Mouse (Mus musculus): Measurements from ENCODE around the gene Dvl2.

The Dvl2 gene

DNA sequence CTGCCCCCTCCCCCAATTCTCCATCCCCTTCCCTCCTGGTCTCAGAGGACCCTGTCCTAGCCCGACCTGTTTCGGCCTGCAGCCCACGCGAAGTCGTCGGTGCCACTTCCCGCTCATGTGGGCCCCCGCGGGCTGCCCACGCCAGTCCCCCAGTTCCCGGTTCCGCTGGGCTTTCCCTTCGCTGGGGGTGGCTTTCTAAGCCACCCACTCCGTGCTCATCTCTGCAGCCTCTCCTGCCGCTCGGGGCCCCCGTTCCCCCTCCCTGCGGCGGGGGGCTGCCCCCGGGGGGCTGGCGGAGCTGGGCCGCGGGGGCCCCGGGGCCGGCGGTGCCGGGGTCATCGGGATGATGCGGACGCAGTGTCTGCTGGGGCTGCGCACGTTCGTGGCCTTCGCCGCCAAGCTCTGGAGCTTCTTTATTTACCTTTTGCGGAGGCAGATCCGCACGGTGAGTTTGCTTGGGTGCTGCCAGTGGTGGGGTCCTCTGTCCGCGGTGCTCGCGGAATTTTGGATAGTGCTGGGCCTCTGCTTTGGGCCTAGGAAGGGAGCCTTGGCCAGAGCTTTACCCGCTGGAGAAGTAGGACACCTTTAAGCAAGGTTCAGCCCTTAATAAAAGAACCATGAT is 19.1 kb upstream of the Dvl2 start, which contains the start of gene Ctdnep1:
Gene Ctdnep1 (plus strand): TSS at position 16 of the 622 bp plus-strand sequence.
- DNase-seq (ENCODE audit: low spot score in 2 of 2): no peak

DNA sequence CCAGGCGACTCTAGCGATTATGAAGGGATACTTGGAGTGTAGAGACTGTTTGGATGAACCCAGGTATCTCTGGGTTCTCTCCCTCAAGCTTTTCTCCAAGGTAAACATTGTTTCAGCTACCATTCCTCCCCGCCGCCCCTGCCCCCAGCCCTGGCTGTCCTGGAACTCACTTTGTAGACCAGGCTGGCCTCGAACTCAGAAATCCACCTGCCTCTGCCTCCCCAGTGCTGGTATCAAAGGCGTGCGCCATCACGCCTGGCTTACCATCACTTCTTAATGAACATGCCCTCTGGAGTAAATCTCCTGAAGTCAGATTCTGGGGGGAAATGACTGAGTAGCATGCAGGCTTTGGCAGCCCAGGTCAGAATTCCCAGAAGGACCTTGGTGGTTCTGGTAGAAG is 18.2 kb upstream of the Dvl2 start, which contains the start of gene Elp5:
Gene Elp5 (minus strand): TSS at position 293 of the 400 bp plus-strand sequence.
- no peak for DNase-seq (ENCODE audit: low spot score in 2 of 2)

DNA sequence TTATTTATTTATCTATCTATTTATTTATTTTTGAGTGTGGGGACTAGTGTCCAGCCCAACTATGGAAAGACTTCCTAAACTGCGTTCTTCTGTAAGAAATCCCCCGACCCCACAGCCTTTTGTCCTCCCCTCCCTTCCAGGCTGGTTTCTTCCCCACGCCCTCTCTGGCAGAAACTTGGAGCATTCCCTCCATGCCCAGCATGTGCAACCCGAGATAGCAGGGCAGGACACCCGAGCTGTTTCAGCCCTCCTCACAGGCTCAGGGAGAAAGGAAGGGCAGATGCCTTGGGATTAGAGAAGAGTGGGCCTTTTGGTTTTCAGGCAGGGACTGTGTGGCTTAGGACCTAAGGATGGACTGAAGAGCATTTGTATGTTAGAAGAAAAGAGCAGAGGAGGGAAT is 17.5 kb upstream of the Dvl2 start:
- DNase-seq (ENCODE audit: low spot score in 2 of 2): no peak

DNA sequence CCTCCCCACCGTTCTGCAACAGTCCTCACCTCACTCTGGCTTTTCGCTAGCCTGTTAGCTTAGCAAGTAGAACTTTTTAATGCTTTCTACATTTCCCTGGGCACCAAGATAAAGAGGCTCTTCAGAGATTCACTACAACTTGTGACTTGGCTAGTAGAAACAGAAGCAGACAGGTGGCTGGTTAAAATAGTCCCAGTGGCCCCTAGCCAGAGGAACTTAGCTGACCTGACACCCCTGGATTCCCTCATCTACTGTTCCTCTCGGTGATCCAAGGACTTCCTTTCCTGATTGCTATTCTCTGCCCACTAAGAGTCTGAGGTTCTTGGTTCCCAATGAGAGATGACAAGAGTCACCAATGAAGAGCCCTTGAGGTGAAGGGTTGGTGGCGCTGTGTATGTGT is 17.0 kb upstream of the Dvl2 start:
- DNase-seq (ENCODE audit: low spot score in 2 of 2): no peak

DNA sequence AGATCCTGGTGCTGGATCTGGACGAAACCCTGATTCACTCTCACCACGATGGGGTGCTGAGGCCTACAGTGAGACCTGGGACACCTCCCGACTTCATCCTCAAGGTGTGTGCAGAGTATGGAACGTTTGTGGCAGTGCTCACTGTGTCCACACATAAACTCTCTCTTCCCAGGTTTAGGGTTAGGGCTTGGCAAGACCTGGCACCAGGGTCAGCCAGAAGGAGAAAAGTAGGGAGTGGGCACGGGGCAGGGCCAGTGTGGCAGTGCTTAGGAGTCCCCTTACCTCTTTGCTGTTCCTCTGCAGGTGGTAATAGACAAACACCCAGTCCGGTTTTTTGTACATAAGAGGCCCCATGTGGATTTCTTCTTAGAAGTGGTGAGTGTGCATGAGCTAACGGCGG is 16.0 kb upstream of the Dvl2 start:
- DNase-seq (ENCODE audit: low spot score in 2 of 2): no peak

DNA sequence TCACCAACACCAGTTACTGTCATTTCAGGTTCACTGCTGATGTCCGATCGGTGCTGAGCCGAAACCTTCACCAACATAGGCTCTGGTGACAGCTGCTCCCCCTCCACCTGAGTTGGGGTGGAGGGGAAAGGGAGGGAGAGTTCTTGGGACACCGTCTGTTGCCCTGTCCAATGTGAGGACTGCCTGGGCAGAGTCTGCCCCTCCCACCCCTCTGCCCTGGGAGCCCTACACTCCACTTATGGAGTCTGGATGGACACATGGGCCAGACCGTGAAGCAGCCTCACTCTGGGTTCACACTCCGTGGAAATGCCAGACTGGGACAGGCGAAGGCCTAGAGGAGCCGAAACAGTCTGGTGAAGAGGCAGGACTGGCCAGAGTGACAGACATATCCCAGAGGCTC is 10.4 kb upstream of the Dvl2 start:
- DNase-seq (ENCODE audit: low spot score in 2 of 2): no peak

DNA sequence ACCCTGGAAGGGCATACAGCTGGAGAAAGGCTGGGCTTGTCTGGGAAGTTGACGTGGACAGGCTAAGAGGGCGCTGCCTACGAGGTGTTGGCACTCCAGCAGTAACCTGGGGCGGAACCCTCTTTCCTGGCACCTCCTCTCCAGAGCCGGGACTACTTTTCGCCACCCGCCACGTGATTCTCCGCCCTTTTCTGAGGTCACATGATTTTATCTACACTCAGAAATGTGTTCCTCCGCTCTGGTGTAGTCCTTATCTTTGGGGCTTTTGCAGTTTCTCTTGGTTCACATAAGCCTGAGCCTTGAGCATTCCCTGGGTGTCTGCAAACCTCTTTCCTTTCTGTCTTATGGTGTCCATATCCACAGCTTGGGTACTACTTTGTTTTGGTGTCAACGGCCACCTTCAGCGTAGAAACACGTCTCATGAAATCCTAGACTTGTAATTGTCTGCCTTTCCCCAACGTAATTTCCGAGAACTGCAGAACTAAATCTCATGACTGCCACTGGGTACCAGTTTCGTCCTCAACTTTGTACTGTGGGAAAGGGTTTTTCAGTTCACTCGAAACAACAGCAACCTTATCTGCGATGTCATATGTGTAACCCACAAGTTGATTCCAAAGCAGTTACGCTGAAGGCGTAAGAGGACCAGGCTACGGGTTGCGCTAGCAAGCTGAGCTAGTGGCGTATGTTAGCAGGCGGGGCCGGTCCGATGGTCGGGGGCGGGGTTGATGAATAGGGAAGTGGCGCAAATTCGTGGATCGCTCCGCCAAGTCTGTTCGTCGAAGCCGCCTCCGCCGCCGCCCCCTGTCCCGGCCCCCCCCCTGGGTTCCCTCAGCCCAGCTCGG is 9.3 kb upstream of the Dvl2 start, which contains the start of gene Gabarap:
Gene Gabarap (plus strand): TSS at position 294 of the 842 bp plus-strand sequence.
- peak; percentile 94 to 96 for DNase-seq (ENCODE audit: low spot score in 2 of 2)

DNA sequence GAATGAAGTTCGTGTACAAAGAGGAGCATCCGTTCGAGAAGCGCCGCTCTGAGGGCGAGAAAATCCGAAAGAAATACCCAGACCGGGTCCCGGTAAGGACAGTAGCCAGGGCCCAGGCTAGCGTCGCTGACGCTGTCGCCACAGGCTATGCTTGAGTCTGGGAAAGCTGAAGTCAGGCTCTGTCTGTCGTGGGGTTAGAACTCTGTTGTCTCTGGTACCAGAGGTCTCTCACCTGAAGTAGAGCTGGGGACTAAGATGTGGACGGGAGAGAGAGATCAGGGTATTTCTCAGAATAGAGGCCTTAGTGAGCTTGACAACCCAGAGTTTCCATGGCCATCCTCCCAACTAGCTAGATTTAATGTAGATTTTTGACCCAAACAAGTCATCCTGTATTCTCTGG is 8.7 kb upstream of the Dvl2 start:
- DNase-seq (ENCODE audit: low spot score in 2 of 2): no peak

DNA sequence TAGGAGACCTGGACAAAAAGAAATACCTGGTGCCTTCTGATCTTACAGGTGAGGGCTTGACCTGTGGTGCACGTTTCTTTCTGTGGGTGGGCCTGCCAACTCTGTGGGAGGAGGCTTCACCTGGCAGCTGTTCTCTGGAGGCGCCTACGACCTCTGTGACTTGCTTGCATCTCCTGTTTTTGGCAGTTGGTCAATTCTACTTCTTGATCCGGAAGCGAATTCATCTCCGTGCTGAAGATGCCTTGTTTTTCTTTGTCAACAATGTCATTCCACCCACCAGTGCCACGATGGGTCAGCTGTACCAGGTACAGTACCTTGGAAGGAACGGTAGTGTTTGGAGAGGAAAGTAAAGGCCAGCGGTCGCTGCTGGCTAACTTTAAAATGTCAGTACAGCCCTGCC is 8.0 kb upstream of the Dvl2 start:
- DNase-seq (ENCODE audit: low spot score in 2 of 2): no peak

DNA sequence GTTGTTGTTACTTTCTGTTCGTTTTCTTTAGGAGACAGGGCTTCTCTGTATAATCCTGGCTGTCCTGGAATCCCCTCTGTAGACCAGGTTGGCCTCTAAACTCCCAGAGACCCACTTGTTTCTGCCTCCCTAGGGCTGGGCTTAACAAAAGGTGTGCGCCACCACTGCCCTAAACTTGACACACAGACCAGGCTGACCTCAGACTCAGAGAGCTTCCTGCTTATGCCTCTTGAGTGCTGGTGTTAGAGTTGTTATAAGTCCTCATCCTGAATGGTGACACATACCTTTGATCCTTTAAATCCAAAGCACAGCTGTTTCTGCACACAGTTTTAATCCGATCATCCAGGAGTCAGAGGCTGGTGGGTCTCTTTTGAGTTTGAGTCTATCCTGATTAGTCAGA is 7.5 kb upstream of the Dvl2 start:
- DNase-seq (ENCODE audit: low spot score in 2 of 2): no peak

DNA sequence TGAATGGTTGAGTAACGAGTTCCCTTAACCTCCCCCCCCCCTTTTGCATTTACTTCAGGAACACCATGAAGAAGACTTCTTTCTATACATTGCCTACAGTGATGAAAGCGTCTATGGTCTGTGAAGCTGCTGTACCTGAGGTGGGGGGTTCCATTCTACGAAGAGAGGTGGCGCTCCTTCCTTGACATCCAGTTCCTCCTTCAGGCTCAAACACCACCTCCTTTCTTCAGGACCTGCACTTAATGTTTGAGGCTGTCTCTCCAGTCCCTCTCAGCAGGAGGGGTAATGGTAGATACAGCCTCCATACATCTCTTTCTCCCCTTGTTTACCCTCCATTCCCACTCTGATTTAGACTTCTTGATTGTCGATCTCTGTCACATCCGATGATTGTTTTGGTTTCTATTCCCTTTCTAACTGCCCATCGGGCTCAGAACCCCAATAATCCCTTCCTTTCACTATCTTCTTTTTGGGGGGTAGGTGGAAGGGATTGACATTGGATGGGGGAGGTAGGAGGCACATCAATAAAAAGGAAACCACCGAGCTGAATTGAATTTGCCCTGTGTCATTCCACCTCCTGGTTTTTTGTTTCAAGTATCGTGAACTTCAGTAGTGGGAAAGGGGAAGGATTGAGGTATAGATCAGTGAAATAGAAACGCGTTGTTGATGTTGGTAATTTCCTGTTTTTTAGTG is 5.8 kb upstream of the Dvl2 start:
- DNase-seq (ENCODE audit: low spot score in 2 of 2): peak in 1 of 2 experiments; percentile 14

DNA sequence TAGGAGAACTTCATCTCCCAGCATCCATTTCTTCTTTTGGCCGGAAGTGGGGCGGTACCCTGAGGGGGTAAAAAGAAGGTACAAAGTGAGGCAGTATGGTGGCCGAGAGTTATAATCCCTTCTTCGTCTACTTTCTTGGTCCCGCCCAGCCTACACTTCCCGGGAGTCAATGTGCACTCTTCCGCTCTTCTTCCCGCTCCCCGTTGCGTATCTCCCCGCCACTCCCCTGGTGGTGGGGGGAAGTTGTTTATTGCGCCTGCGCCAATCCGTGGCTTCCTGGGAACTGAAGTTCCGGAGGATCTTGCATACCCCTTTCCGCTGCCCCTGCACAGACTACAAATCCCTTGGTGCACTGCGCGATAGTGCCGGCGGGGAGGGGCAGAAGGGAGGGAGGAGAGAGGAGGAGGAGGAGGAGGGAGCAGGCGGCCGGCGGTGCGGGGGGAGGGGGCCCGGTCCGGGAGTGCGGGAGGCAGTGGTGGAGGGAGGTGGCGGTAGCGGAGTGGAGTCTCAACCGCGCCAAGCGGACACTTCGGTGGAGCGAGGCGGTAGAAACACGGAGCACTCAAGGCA is 4.9 kb upstream of the Dvl2 start, which contains the start of gene Phf23:
Gene Phf23 (plus strand): TSS at position 387 of the 570 bp plus-strand sequence.
- DNase-seq (ENCODE audit: low spot score in 2 of 2): peak; percentile 98 to 99

DNA sequence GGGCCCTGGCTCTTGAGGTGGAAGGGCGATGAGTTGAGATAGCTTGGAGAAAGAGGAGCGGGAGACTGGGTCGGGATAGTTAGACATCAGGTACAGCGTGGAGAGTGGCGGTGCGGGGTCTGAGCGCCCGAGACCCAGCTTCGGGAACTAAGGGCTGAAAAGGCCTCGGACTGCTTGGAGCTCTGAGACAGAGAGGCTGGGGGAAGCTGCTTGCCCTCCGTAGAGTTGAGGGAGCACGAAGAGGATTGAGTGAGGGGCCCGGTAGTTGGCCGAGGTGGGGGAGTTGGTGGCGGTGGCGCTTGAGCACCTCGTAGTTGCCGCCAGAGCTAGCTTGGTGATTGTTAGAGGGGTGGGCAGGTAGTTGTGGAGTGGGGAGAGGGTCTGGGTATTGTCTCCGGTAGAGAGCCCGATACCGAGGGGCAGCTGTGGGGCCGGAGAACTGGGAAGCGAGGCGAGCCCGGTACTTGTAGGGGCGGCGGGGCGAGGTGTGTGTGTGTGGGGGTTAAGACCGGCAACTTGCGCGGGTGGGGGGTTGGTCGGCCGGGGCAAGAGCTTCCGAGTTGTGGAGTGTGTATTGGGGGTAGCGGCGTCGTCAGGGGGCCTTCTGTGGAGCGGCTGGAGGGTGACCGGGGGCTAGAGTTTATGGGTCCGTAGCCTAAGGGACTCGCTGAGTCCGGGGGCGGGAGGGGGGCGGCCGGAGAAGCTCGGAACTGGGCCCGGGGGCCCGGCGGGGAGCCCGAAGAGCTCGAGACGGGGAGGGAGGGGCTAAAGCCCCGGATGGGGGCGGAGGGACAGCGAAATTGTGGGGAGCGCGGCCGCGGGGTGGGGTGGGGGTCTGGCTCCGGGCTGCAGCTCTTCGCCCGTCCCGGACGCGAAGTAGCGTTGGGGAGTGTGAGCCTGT is 4.0 kb upstream of the Dvl2 start:
- DNase-seq (ENCODE audit: low spot score in 2 of 2): peak; percentile 42 to 72

DNA sequence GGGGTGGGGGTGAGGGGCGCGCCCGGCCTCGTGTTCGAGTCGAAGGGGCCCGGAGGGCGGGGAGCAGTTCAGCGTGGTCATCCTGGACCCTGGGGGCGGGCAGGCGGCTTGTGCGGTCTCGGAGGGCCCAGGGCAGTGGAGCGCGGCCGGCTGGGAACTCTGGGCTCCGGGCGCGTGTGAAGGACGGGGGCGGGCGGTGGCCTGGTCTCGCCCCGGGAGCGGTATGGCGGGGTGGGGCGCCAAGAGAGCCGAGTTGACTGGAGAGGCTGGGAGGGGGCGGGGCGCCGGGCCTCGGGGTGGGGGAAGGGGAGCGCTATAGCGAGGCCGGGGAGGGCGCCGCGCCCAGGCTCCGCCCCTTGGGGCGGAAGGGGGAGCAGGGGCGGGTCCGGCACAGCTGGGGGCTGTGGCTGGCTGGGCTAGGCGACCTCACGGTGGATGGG is 3.3 kb upstream of the Dvl2 start:
- peak; percentile 88 to 92 for DNase-seq (ENCODE audit: low spot score in 2 of 2)

DNA sequence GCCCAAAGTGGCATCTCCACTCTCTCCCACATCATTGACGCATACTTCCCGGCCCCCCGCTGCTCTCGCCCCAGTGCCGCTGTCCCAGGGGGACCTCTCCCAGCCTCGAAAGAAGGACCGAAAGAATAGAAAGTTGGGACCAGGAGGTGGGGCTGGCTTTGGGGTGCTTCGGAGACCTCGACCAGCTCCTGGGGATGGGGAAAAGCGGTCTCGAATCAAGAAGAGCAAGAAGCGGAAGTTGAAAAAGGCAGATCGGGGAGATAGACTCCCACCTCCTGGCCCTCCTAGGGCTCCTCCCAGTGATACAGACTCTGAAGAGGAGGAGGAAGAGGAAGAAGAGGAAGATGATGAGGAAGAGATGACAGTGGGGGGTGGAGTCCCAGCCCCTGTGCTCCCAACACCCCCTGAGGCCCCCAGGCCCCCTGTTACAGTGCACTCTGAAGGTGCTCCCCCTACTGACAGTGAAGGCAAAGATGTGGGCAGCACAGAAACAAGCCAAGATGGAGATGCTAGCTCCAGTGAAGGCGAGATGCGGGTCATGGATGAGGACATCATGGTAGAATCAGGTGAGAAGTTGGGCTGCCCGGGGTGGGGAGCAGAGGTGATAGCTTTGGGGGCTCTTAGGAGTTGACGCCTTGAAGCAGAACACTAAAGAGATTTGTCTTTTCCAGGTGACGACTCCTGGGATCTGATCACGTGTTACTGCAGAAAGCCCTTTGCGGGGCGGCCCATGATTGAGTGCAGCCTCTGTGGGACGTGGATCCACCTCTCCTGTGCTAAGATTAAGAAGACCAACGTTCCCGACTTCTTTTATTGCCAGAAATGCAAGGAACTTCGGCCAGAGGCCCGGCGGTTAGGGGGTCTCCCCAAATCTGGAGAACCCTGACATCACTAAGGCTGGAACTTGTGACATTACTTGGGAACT is 1.6 kb upstream of the Dvl2 start:
- DNase-seq (ENCODE audit: low spot score in 2 of 2): peak in 1 of 2 experiments; percentile 18

DNA sequence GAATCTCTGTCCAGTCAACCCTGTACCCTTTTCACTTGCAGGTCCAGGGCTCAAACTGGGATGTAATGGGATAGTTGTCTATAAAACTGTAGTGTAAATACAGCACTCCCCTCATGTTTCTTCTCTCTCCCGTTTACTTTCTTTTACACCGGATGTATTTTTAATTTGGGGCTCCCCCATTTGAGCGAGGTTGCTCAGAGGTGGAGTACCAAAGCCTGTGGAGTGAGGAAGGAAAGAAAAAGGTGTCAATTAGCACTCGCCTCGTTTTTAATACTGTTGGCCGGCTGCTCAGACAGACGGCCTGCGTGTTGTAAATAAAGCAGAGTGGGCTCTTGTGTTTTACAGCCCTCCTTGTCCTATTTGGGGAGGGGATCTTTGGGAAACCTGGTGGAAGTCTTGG is 729 bp upstream of the Dvl2 start:
- no peak for DNase-seq (ENCODE audit: low spot score in 2 of 2)

DNA sequence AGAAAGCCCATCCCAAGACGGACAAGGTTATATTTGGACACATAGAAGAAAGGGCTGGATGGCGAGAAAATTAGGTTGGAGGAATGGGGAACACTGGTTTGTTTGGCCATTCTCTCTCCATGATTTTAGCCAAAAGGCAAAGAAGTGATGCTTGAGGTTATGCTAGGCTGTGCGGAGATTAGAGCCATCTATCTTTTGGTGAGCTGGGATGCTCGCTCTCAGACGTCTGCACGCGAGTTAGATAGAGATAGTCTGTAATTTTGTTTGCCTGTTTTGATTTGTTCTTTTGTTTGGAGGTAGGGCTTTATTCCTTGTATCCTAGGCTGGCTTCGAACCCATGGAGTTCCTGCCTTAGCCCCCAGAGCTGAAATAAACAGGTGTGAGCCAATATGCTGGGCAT is 764 bp downstream of the Dvl2 start:
- no peak for DNase-seq (ENCODE audit: low spot score in 2 of 2)

DNA sequence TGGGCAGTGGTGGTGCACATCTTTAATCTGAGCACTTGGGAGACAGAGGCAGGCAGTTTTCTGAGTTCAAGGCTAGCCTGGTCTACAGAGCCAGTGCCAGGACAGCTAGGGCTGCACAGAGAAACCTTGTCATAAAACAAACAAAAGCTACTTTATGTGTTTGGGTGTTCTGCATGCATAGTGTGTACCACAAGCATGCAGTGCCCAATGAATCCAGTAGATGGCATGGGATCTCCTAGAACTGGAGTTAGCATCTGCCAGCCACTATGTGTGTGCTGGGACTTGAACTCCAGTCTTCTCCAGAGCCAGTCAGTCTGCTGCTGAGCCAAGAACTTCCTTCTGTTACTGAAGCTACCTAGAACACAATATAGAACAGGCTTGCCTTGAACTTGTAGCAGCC is 1.5 kb downstream of the Dvl2 start:
- no peak for DNase-seq (ENCODE audit: low spot score in 2 of 2)

DNA sequence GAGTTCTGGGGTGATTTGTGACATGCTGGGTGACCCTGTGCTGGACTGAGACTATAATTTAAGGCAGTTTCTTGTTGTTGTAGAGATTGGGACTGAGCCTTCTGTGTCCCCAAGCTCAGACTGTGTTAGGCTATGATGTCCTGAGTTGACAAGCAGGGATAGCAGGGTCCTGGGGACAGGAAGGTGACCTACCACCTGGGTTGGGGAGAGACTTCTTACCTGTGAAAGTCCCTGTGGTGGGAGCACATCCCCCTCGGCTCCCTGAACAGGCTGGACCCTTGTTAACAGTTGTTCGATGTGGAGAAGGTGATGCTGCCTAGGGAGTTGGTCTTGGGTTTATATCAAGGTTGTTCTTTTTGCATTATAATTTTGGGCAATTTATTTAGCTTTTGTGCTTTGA is 2.1 kb downstream of the Dvl2 start:
- no peak for DNase-seq (ENCODE audit: low spot score in 2 of 2)

DNA sequence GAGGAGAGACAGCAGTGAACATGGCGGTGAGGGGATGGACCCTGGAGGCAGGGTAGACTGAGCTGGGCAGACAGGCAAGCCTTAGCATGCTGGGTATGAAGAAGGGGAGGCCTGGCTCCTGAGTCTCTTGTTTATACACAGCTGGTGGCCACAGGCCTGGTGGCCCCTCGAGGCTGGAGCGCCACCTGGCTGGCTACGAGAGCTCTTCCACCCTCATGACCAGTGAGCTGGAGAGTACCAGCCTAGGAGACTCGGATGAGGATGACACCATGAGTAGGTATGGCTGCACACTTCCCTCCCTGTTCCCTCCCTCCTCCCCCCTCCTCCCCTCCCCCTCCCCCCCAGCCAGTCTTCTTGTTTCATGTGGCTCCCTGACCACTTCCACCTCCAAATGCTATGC is 5.1 kb downstream of the Dvl2 start:
- no peak for DNase-seq (ENCODE audit: low spot score in 2 of 2)

Data from urinary bladder, postnatal 4 days (tissue).